Mouse (Mus musculus) thymus, adult 2 months (tissue): Measurements from ENCODE around the gene Mcm5. TPM values are rescaled to one million over a fixed set of nuclear protein-coding genes. Genes with fewer than 3 reads are reported as not detected.

Experiments
- DNase-seq: peaks from one replicate; pipeline ENCODE4 v3.0.0; 2021
- H3K27ac ChIP-seq: fragments of 200-500 bp; 2 replicates; pipeline ENCODE4 v1.5.1; 2012; ENCODE audit warnings: low read length, control low read depth; ENCODE audit not compliant: control insufficient read depth, insufficient read depth
- H3K27me3 ChIP-seq: fragments of 200-500 bp; 2 replicates; pipeline ENCODE4 v1.6.1; 2012; ENCODE audit warnings: mild to moderate bottlenecking, low read length, moderate library complexity, mixed read lengths; ENCODE audit not compliant: control insufficient read depth, insufficient read depth
- H3K36me3 ChIP-seq: fragments of 200-500 bp; 2 replicates; pipeline ENCODE4 v1.6.1; 2012; ENCODE audit warnings: mild to moderate bottlenecking, low read length, moderate library complexity; ENCODE audit not compliant: control insufficient read depth, insufficient read depth
- H3K4me1 ChIP-seq: fragments of 200-500 bp; replicated peaks from 2 replicates; pipeline ENCODE4 v1.6.1; 2012; ENCODE audit warnings: low read length; ENCODE audit not compliant: control insufficient read depth, insufficient read depth
- H3K4me3 ChIP-seq: fragments of 200-500 bp; 2 replicates; pipeline ENCODE4 v1.5.1; 2012; ENCODE audit warnings: mild to moderate bottlenecking, low read length, control low read depth, moderate library complexity; ENCODE audit not compliant: control insufficient read depth, insufficient read depth
- CTCF ChIP-seq: fragments of 200-500 bp; IDR thresholded peaks from 2 replicates; pipeline ENCODE4 v1.5.1; 2012; ENCODE audit warnings: mild to moderate bottlenecking, control low read depth, low read length, moderate library complexity, borderline replicate concordance; ENCODE audit not compliant: control insufficient read depth, poor library complexity, insufficient read depth; ENCODE audit errors: extremely low read depth
- POLR2A ChIP-seq: fragments of 200-500 bp; IDR thresholded peaks from 2 replicates; pipeline ENCODE4 v1.6.1; 2012; ENCODE audit warnings: mild to moderate bottlenecking, low read length, control low read depth, moderate library complexity; ENCODE audit not compliant: control insufficient read depth, poor library complexity, insufficient read depth; ENCODE audit errors: extremely low read depth
- WGBS: fragments of 180-500 bp; shearing (Covaris S2); methylation state at CpG from one replicate; pipeline ENCODE4 v1.1.7; 2018; 5-methylcytosine and 5-hydroxymethylcytosine counted together
- polyA plus RNA-seq: library from polyadenylated mRNA; depleted of rRNA; stranded (reverse); fragments of >200 nt; gene quantifications from 2 replicates; pipeline ENCODE4 v1.2.3, GENCODE M21; 2012

Gene Mcm5
- polyA plus RNA-seq, 1 experiment: 167 TPM

DNA sequence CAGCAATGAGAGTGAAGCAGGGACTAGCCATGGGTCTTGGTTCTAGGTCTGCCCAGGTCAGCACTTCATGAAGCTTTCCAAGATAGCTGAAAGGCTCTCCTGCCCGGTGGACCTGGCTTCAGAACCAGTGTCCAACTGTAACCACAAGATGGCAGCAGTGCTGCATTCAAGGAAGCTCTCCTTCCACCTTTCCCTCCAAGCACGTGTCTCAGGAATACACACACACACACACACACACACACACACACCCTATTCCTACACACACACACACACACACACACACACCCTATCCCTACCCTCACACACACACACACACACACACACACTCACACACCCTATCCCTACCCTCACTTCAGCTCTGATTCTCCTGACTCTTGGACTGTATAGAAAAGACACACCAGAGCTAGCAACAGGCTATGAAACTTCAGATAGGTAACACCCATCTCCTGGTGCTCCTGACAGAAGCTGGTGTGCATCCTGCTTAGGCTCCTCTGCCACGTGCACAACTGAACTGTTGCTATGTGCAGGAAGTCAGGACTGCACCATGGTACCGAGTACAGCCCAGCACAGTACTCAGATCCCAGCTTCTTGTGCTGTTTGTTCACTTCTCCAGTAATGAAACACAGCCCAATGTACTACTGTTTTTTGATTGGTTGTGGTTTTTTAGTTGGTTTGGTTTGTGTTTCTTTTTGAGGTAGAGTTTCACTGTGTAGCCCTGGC is 37.6 kb upstream of the Mcm5 start:
- peak; percentile 75 for DNase-seq
- Histone ChIP-seq H3K4me1 (no peaks in the 10 kb centered on the region), H3K4me3 (no peak overlapping the region), H3K27ac (no peak overlapping the region), H3K27me3 (no peaks in the 10 kb centered on the region), H3K36me3 (no peaks in the 10 kb centered on the region)
- WGBS: 28% methylated on average over 4 of the region's 4 CpGs
- peak; percentile 65; the same call in 1 of the 2 replicates for TF ChIP-seq CTCF
- no peak for TF ChIP-seq POLR2A

DNA sequence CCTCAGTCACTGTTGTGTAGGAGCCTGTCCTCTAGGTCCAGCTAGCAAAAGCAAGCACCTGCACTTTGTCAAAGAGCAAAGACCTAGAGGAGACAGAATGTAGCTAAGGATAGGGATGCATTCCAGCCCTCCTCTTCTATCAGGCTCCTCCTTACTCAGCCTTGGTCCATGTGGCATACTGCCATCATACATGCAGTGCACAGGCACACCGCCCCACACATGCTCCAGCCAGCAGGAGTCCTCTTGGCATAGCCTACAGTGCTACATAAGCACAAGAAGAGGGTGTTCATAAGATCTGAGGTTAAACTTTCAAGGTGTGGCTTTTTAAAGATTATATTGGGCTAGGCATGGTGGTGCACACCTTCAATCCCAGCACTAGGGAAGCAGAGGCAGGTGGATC is 34.5 kb upstream of the Mcm5 start:
- Histone ChIP-seq H3K36me3 (no peaks in the 10 kb centered on the region), H3K4me1 (no peaks in the 10 kb centered on the region), H3K27ac (no peak overlapping the region), H3K4me3 (no peak overlapping the region), H3K27me3 (no peaks in the 10 kb centered on the region)
- no peak for TF ChIP-seq CTCF
- no peak for DNase-seq
- WGBS: 95% methylated on average over 1 of the region's 1 CpGs

DNA sequence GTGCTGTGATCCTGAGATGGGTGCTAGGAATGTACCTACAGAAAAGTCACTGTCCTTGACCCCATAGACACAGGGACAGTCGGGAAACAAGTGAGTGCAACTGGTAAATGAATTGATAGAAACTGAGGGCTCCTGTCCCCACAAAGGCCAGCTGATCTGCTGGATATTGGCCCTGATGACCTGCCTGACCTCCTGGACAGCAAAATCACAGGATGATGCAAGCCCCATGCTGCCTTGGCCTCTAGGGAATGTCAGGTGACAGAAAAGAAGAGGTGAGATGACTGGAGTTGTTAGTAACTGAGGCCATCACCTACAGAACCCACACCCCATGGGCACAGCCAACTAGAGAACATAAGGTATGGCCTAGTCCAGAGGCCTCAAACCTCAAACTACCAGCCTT is 31.2 kb upstream of the Mcm5 start:
- Histone ChIP-seq H3K4me3 (no peak overlapping the region), H3K4me1 (peaks cover 14% of the 10 kb centered on the region), H3K27ac (no peak overlapping the region), H3K36me3 (no peaks in the 10 kb centered on the region), H3K27me3 (no peaks in the 10 kb centered on the region)
- 91% methylated on average over 1 of the region's 1 CpGs for WGBS
- no peak for DNase-seq
- TF ChIP-seq POLR2A (no peak), CTCF (no peak)

DNA sequence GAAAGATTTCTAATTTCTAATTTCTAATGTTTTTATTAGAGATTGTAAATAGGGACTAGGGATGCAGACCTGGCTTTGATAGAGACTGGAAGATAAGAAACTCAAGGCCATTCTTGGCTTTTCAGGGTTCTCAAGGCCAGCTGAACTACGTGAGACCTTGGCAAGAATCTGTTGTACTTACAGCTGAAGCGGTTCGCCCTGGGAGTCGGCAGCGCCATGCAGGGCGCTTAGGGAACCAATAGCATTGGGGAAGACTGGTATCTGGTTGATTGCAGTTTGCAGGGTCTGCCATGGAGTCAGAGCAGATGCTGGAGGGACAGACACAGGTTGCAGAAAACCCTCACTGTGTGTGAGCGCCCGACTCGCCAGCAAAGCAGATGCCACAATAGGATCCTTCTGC is 30.5 kb upstream of the Mcm5 start:
- H3K36me3 ChIP-seq: no peaks in the 10 kb centered on the region
- H3K27ac ChIP-seq: no peak overlapping the region
- H3K4me3 ChIP-seq: no peak overlapping the region
- H3K4me1 ChIP-seq: peaks cover 18% of the 10 kb centered on the region
- H3K27me3 ChIP-seq: no peaks in the 10 kb centered on the region
- DNase-seq: no peak
- 99% methylated on average over 9 of the region's 9 CpGs for WGBS
- no peak for TF ChIP-seq CTCF
- TF ChIP-seq POLR2A: no peak

DNA sequence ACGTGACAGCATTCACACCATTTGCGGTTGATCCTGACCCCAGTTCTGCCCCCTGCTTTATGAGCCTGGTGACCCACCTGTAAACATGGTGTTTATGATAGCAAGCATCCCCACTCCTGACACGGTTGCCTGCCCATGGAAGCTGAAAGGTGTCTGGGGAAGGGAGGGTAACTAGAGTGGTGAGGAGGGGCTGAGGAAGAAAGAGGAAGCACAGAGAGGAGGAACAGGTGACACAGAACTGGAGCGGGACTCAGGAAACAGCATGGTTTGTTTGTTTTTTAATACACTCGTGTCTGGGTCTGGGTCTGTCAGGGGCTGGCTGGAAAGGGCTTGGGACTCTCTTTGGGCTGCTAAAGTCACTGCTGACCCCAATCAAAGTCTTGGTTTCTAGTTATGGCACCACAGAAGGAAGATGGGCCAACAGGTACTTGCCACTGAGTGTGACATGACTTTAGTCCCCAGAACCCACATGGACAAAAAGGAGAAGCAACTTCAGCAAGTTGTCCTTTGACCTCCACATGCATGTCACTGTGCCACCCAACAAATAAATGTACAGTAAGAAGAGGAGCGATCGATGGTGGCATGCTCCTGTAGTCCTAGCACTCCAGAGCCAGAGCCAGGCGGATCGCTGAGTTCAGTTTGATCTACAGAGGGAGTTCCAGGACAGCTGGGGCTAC is 27.9 kb upstream of the Mcm5 start:
- TF ChIP-seq CTCF: no peak
- TF ChIP-seq POLR2A: no peak
- Histone ChIP-seq H3K27me3 (no peaks in the 10 kb centered on the region), H3K36me3 (no peaks in the 10 kb centered on the region), H3K4me3 (no peak overlapping the region), H3K4me1 (peaks cover 18% of the 10 kb centered on the region), H3K27ac (no peak overlapping the region)
- DNase-seq: no peak
- WGBS: 44% methylated on average over 9 of the region's 9 CpGs

DNA sequence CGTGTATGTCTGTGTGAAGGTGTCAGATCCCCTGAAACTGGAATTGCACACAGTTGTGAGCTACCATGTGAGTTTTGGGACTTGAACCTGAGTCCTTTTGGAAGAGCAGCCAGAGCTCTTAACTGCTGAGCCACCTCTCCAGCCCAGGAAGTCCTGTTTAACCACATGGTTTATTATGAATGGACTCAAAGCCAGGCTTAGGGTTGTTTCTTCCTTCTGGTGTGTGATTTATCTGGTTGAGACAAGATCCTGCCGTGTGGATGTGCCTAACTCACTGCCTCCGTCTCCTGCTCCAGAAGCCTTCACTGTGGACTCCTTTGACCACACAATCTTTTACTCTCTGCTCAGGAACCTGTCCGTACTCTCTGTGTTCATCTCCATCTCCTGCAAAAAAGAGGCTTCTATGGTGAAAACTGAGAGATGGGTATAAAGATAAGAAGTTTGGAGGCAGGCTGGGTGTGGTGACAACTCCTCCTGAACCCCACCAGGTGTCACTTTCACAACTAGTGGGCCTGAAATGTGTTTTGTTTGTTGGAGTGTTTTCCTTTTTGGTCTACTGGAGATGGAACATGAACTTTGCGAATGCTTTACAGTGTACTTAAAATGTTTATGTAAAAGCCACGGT is 27.1 kb upstream of the Mcm5 start:
- Histone ChIP-seq H3K4me3 (no peak overlapping the region), H3K27ac (no peak overlapping the region), H3K36me3 (no peaks in the 10 kb centered on the region), H3K4me1 (peaks cover 18% of the 10 kb centered on the region), H3K27me3 (no peaks in the 10 kb centered on the region)
- 35% methylated on average over 6 of the region's 6 CpGs for WGBS
- TF ChIP-seq POLR2A (no peak), CTCF (no peak)
- no peak for DNase-seq
